Comparison of ENCODE assay signal across 8 mouse cellular contexts in the genomic region with DNA sequence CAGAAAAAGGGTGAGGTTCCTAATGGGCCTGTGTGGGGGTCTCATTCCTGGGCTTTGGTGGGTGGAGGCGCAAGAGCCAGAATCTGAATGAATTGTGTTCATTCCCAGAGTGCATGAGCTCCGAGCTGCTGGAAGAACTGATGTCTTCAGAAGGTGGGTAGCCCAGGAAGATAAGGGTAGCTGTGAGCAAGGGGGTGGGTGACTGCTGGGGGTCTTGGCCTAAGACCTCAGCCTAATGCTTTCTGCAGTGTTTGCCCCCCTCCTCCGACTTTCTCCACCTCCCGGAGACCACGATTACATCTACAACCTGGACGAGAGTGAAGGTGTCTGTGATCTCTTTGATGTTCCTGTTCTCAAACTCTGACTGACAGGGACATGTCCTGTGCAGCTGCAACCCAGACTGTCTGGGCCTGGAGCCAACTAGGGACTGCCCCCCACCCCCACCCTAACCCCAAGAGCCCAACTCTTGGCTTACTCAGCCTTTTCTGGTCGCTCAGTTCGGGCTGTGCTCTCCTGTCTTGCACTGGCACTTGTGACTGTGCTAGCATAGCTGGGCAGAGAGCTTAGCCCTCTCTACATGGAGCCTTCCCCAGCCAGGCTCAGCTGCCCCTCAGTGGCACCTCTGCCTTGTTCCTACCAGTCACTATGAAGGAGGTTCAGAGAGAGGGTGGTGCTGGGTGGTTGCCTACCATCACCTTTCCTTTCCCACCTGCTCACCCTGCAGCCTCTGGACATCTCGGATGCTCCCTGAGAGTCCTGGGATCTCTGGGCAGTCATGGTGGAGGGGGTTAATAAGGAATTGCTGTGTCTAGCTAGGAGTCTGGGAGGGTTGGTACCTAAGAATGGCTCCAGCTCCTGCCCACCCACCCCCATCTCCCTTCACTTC. TPM values are rescaled to one million over a fixed set of nuclear protein-coding genes. Genes with fewer than 3 reads are reported as not detected.
A peak's percentile ranks its signal among the peaks of the same experiment; 100 is the strongest.
DNase-seq lines count a peak whose midpoint lies in the region; ATAC-seq and TF ChIP-seq lines count a peak whose summit lies in the region.

No protein-coding gene starts in this region.

- peaks cover 21% of the 10 kb centered on the region for H3K4me1 ChIP-seq in lung, embryonic 14.5 days (ENCODE audit: insufficient read depth)
- H3K4me1 ChIP-seq in lung, adult 2 months (ENCODE audit: control insufficient read depth, insufficient read depth, low read length) = peaks cover 4% of the 10 kb centered on the region
- H3K4me1 ChIP-seq in hindbrain, embryonic 14.5 days (replicated peaks; ENCODE audit: control insufficient read depth, insufficient read depth, low read length) = peaks cover 10% of the 10 kb centered on the region
- peaks cover 9% of the 10 kb centered on the region; the same call in 1 of the 2 replicates for H3K4me1 ChIP-seq in midbrain, postnatal 0 days (ENCODE audit: insufficient read depth, low read length)

- no peak overlapping the region for H3K9ac ChIP-seq in lung, embryonic 14.5 days
- no peak overlapping the region for H3K9ac ChIP-seq in hindbrain, embryonic 14.5 days
- H3K9ac ChIP-seq in midbrain, postnatal 0 days (replicated peaks; ENCODE audit: low read length, poor library complexity, severe bottlenecking) = 0 out of 2 replicates have a peak overlapping the region, but pooled peaks have one; percentile 8

- peaks cover 81% of the 10 kb centered on the region for H3K36me3 ChIP-seq in lung, embryonic 14.5 days (ENCODE audit: insufficient read depth)
- peaks cover 87% of the 10 kb centered on the region for H3K36me3 ChIP-seq in hindbrain, embryonic 14.5 days (replicated peaks; ENCODE audit: control insufficient read depth, insufficient read depth)
- peaks cover 52% of the 10 kb centered on the region for H3K36me3 ChIP-seq in midbrain, postnatal 0 days (ENCODE audit: insufficient read depth, low read length)

- no peaks in the 10 kb centered on the region for H3K27me3 ChIP-seq in lung, embryonic 14.5 days (ENCODE audit: insufficient read depth, low read length)
- H3K27me3 ChIP-seq in hindbrain, embryonic 14.5 days (ENCODE audit: control insufficient read depth, insufficient read depth, low read length) = no peaks in the 10 kb centered on the region
- H3K27me3 ChIP-seq in midbrain, postnatal 0 days (ENCODE audit: insufficient read depth, low read length) = no peaks in the 10 kb centered on the region

- whole genome bisulfite sequencing in lung, embryonic 14.5 days = 44% methylated on average over 9 of the region's 9 CpGs
- WGBS in lung, adult 2 months = 45% methylated on average over 9 of the region's 9 CpGs
- WGBS in hindbrain, embryonic 14.5 days = 68% methylated on average over 9 of the region's 9 CpGs
- 64% methylated on average over 9 of the region's 9 CpGs for WGBS in midbrain, postnatal 0 days

- H3K4me3 ChIP-seq in lung, embryonic 14.5 days (ENCODE audit: low read depth, low read length) = 0 out of 2 replicates have a peak overlapping the region, but pooled peaks have one; percentile 37
- no peak overlapping the region for H3K4me3 ChIP-seq in lung, adult 2 months (replicated peaks; ENCODE audit: extremely low read depth, low read depth, low read length)
- H3K4me3 ChIP-seq in hindbrain, embryonic 14.5 days (replicated peaks; ENCODE audit: low read length) = no peak overlapping the region
- no peak overlapping the region for H3K4me3 ChIP-seq in midbrain, postnatal 0 days (ENCODE audit: low read depth, low read length)

- no peak for TF ChIP-seq POLR2A in lung, adult 2 months (IDR thresholded peaks at IDR 0.05; ENCODE audit: borderline replicate concordance, extremely low read depth, low read depth, low read length)

- H3K4me2 ChIP-seq in lung, embryonic 14.5 days = peak overlapping the region; percentile 63; the same call in 1 of the 2 replicates
- H3K4me2 ChIP-seq in hindbrain, embryonic 14.5 days (replicated peaks) = no peak overlapping the region
- no peak overlapping the region for H3K4me2 ChIP-seq in midbrain, postnatal 0 days (ENCODE audit: low read depth, low read length, poor library complexity, severe bottlenecking)

- peak; percentile 16 for ATAC-seq in lung, embryonic 14.5 days (ENCODE audit: insufficient read depth)
- no peak; the same call in 1 of the 2 replicates for ATAC-seq in hindbrain, embryonic 14.5 days (ENCODE audit: low FRiP score)
- ATAC-seq in midbrain, postnatal 0 days (ENCODE audit: low FRiP score) = no peak

- TF ChIP-seq CTCF in lung, embryonic 14.5 days (IDR thresholded peaks at IDR 0.05; ENCODE audit: low read depth) = no peak
- TF ChIP-seq CTCF in lung, adult 2 months (IDR thresholded peaks at IDR 0.05; ENCODE audit: insufficient read depth, low read length) = no peak
- no peak for TF ChIP-seq CTCF in midbrain, postnatal 0 days (IDR thresholded peaks at IDR 0.05)

- no peaks in the 10 kb centered on the region for H3K9me3 ChIP-seq in lung, embryonic 14.5 days (ENCODE audit: low read depth, low read length)
- H3K9me3 ChIP-seq in hindbrain, embryonic 14.5 days (ENCODE audit: control insufficient read depth, low read length) = no peaks in the 10 kb centered on the region
- no peaks in the 10 kb centered on the region for H3K9me3 ChIP-seq in midbrain, postnatal 0 days (ENCODE audit: low read length)

- H3K27ac ChIP-seq in lung, embryonic 14.5 days (ENCODE audit: low read depth) = peak overlapping the region; percentile 81; the same call in 1 of the 2 replicates
- H3K27ac ChIP-seq in hindbrain, embryonic 14.5 days = peak overlapping the region; percentile 16; the same call in 1 of the 2 replicates
- H3K27ac ChIP-seq in midbrain, postnatal 0 days (ENCODE audit: low read depth, low read length) = no peak overlapping the region

- DNase-seq in cerebellum, adult 11 months = peak; percentile 22
- no peak for DNase-seq in cerebellum, postnatal 4 days (ENCODE audit: low spot score in 2 of 2)
- peak; percentile 64 for DNase-seq in lung, embryonic 14.5 days
- no peak for DNase-seq in lung, adult 2 months
- DNase-seq in hindbrain, embryonic 14.5 days (ENCODE audit: low spot score) = no peak
- DNase-seq in midbrain, postnatal 0 days (ENCODE audit: low spot score) = no peak
- DNase-seq in urinary bladder, postnatal 14 days (ENCODE audit: low spot score) = no peak
- DNase-seq in urinary bladder, adult 2 months (ENCODE audit: low spot score) = no peak

RNA-seq across cellular contexts. Expression of gene Elmo3, which starts 0.8 kb away (rescaled TPM):
- 5.2 and 8.0 TPM in 2 replicates for polyA plus RNA-seq in lung, embryonic 14.5 days (2014; fragmentation: Nextera tagmentation; extraction: Ambion mirVana)
- polyA plus RNA-seq in lung, adult 2 months (2012; rRNA removed) = 39.2 and 50.3 TPM in 2 replicates
- 1.1 and 1.6 TPM in 2 replicates for polyA plus RNA-seq in hindbrain, embryonic 14.5 days (2014; fragmentation: Nextera tagmentation; extraction: Ambion mirVana)
- 0.71 and 1.3 TPM in 2 replicates for total RNA-seq in midbrain, postnatal 0 days (2014; rRNA removed)
- polyA plus RNA-seq in midbrain, postnatal 0 days (2015; fragmentation: Nextera tagmentation; extraction: Ambion mirVana) = 0.81 and 1.3 TPM in 2 replicates
- polyA plus RNA-seq in urinary bladder, adult 2 months (2012; rRNA removed) = 25.2 and 29.0 TPM in 2 replicates

RNA-seq across cellular contexts. Expression of gene E2f4, which starts 7.1 kb away (rescaled TPM):
- 102 and 112 TPM in 2 replicates for polyA plus RNA-seq in lung, embryonic 14.5 days (2014; fragmentation: Nextera tagmentation; extraction: Ambion mirVana)
- 109 and 127 TPM in 2 replicates for polyA plus RNA-seq in lung, adult 2 months (2012; rRNA removed)
- polyA plus RNA-seq in hindbrain, embryonic 14.5 days (2014; fragmentation: Nextera tagmentation; extraction: Ambion mirVana) = 43.5 and 48.2 TPM in 2 replicates
- 28.2 and 35.7 TPM in 2 replicates for total RNA-seq in midbrain, postnatal 0 days (2014; rRNA removed)
- polyA plus RNA-seq in midbrain, postnatal 0 days (2015; fragmentation: Nextera tagmentation; extraction: Ambion mirVana) = 29.1 and 29.3 TPM in 2 replicates
- polyA plus RNA-seq in urinary bladder, adult 2 months (2012; rRNA removed) = 59.3 and 75.5 TPM in 2 replicates

RNA-seq across cellular contexts. Expression of gene Exoc3l, which starts 8.7 kb away (rescaled TPM):
- 31.9 and 33.3 TPM in 2 replicates for polyA plus RNA-seq in lung, embryonic 14.5 days (2014; fragmentation: Nextera tagmentation; extraction: Ambion mirVana)
- polyA plus RNA-seq in lung, adult 2 months (2012; rRNA removed) = 49.2 and 57.5 TPM in 2 replicates
- 9.5 and 12.2 TPM in 2 replicates for polyA plus RNA-seq in hindbrain, embryonic 14.5 days (2014; fragmentation: Nextera tagmentation; extraction: Ambion mirVana)
- total RNA-seq in midbrain, postnatal 0 days (2014; rRNA removed) = 2.0 and 5.1 TPM in 2 replicates
- polyA plus RNA-seq in midbrain, postnatal 0 days (2015; fragmentation: Nextera tagmentation; extraction: Ambion mirVana) = 6.8 and 6.9 TPM in 2 replicates
- polyA plus RNA-seq in urinary bladder, adult 2 months (2012; rRNA removed) = 4.3 and 4.5 TPM in 2 replicates

RNA-seq across cellular contexts. Expression of gene 4931428F04Rik, which starts 14.9 kb away (rescaled TPM):
- 9.0 and 9.5 TPM in 2 replicates for polyA plus RNA-seq in lung, embryonic 14.5 days (2014; fragmentation: Nextera tagmentation; extraction: Ambion mirVana)
- polyA plus RNA-seq in lung, adult 2 months (2012; rRNA removed) = 4.2 and 6.0 TPM in 2 replicates
- 101 and 120 TPM in 2 replicates for polyA plus RNA-seq in hindbrain, embryonic 14.5 days (2014; fragmentation: Nextera tagmentation; extraction: Ambion mirVana)
- total RNA-seq in midbrain, postnatal 0 days (2014; rRNA removed) = 63.6 and 79.2 TPM in 2 replicates
- 131 and 132 TPM in 2 replicates for polyA plus RNA-seq in midbrain, postnatal 0 days (2015; fragmentation: Nextera tagmentation; extraction: Ambion mirVana)
- 2.7 and 2.9 TPM in 2 replicates for polyA plus RNA-seq in urinary bladder, adult 2 months (2012; rRNA removed)

RNA-seq across cellular contexts. Expression of gene Lrrc29, which starts 21.5 kb away (rescaled TPM):
- polyA plus RNA-seq in lung, embryonic 14.5 days (2014; fragmentation: Nextera tagmentation; extraction: Ambion mirVana) = 2.7 and 3.1 TPM in 2 replicates
- polyA plus RNA-seq in lung, adult 2 months (2012; rRNA removed) = 7.6 and 13.2 TPM in 2 replicates
- polyA plus RNA-seq in hindbrain, embryonic 14.5 days (2014; fragmentation: Nextera tagmentation; extraction: Ambion mirVana) = 0.46 and 0.92 TPM in 2 replicates
- 2.5 and 4.5 TPM in 2 replicates for total RNA-seq in midbrain, postnatal 0 days (2014; rRNA removed)
- 2.1 and 2.4 TPM in 2 replicates for polyA plus RNA-seq in midbrain, postnatal 0 days (2015; fragmentation: Nextera tagmentation; extraction: Ambion mirVana)
- 3.9 and 6.1 TPM in 2 replicates for polyA plus RNA-seq in urinary bladder, adult 2 months (2012; rRNA removed)

Comparison
In these comparisons a context has a peak if more than half of its experiments do, and no peak if none do; other contexts are left out.
1. DNase-seq: peak in cerebellum, adult 11 months (single experiment) and lung, embryonic 14.5 days (single experiment); none in cerebellum, postnatal 4 days (0 of 2), lung, adult 2 months (single experiment), hindbrain, embryonic 14.5 days (single experiment), midbrain, postnatal 0 days (single experiment), urinary bladder, postnatal 14 days (single experiment) and urinary bladder, adult 2 months (single experiment).